Mouse (Mus musculus) kidney, adult 2 months (tissue): ENCODE measurements around the gene Lgr4. TPM values are rescaled to one million over a fixed set of nuclear protein-coding genes. Genes with fewer than 3 reads are reported as not detected.

Source experiments
- DNase-seq: peaks from one replicate; pipeline ENCODE4 v3.0.0; 2021
- H3K27ac ChIP-seq: fragments of 200-500 bp; 2 replicates; pipeline ENCODE4 v1.5.1; 2012; ENCODE audit warnings: low read depth, low read length, control low read depth, inconsistent platforms; ENCODE audit not compliant: insufficient read depth
- H3K27me3 ChIP-seq: fragments of 200-500 bp; replicated peaks from 2 replicates; pipeline ENCODE4 v1.6.1; 2012; ENCODE audit warnings: mild to moderate bottlenecking, moderate library complexity, low read length, inconsistent platforms; ENCODE audit not compliant: control insufficient read depth, insufficient read depth
- H3K36me3 ChIP-seq: fragments of 200-500 bp; 2 replicates; pipeline ENCODE4 v1.6.1; 2012; ENCODE audit warnings: mild to moderate bottlenecking, moderate library complexity, low read length, inconsistent platforms; ENCODE audit not compliant: control insufficient read depth, insufficient read depth
- H3K4me1 ChIP-seq: fragments of 200-500 bp; 2 replicates; pipeline ENCODE4 v1.6.1; 2011; ENCODE audit warnings: low read length; ENCODE audit not compliant: control insufficient read depth, insufficient read depth
- H3K4me3 ChIP-seq: fragments of 200-500 bp; 2 replicates; pipeline ENCODE4 v1.5.1; 2011; ENCODE audit warnings: mild to moderate bottlenecking, low read depth, low read length, control low read depth; ENCODE audit not compliant: insufficient read depth
- CTCF ChIP-seq: fragments of 200-500 bp; conservative IDR thresholded peaks from 2 replicates; pipeline ENCODE4 v1.5.1; 2011; ENCODE audit warnings: low read depth, mild to moderate bottlenecking, control low read depth, low read length, moderate library complexity, mixed read lengths; ENCODE audit not compliant: insufficient read depth, insufficient read length
- POLR2A ChIP-seq: fragments of 200-500 bp; IDR thresholded peaks from one replicate; pipeline ENCODE4 v1.6.1; 2011; ENCODE audit warnings: low read depth, low read length, control low read depth
- WGBS: fragments of 180-500 bp; shearing (Covaris S2); methylation state at CpG from one replicate; pipeline ENCODE4 v1.1.7; 2018; 5-methylcytosine and 5-hydroxymethylcytosine counted together
- polyA plus RNA-seq: library from polyadenylated mRNA; depleted of rRNA; stranded (reverse); fragments of >200 nt; gene quantifications from 2 replicates; pipeline ENCODE4 v1.2.3, GENCODE M21; 2012

The Lgr4 gene
- polyA plus RNA-seq, 1 experiment = 106 TPM

GRCm38 (mm10) chr2:109890597-109890996 is 26.9 kb upstream of the Lgr4 start, which contains the start of gene Lin7c:
Gene Lin7c (plus strand): TSS chr2:109890853.
- 0 out of 2 replicates have a peak, but pooled peaks cover 5% of the 10 kb centered on the region for H3K4me1 ChIP-seq
- H3K4me3 ChIP-seq = peak within 1 kb of the TSS; percentile 95
- no peak for TF ChIP-seq CTCF
- peak; percentile 93 for TF ChIP-seq POLR2A
- under 1% methylated on average over 42 of the region's 42 CpGs for WGBS
- DNase-seq = peak; percentile 97
- peak within 1 kb of the TSS; percentile 78 for H3K27ac ChIP-seq
- H3K36me3 ChIP-seq = peaks cover 4% of the 10 kb centered on the region; the same call in 1 of the 2 replicates
- H3K27me3 ChIP-seq = no peaks in the 10 kb centered on the region

- Histone ChIP-seq H3K4me3 (peak overlapping the region; percentile 95), H3K27me3 (no peaks in the 10 kb centered on the region), H3K27ac (peak overlapping the region; percentile 72), H3K4me1 (0 out of 2 replicates have a peak, but pooled peaks cover 5% of the 10 kb centered on the region), H3K36me3 (peaks cover 5% of the 10 kb centered on the region)
- TF ChIP-seq POLR2A (no peak), CTCF (no peak)
- DNase-seq = no peak
- under 1% methylated on average over 34 of the region's 34 CpGs for WGBS
These were observed 26.4 kb upstream of the Lgr4 start for GRCm38 (mm10) chr2:109891031-109891430.

GRCm38 (mm10) chr2:109891471-109891870 is 26.0 kb upstream of the Lgr4 start:
- TF ChIP-seq POLR2A (no peak), CTCF (no peak)
- Histone ChIP-seq H3K27me3 (no peaks in the 10 kb centered on the region), H3K36me3 (peaks cover 10% of the 10 kb centered on the region), H3K4me3 (peak overlapping the region; percentile 95), H3K27ac (peak overlapping the region; percentile 72), H3K4me1 (0 out of 2 replicates have a peak, but pooled peaks cover 5% of the 10 kb centered on the region)
- 10% methylated on average over 4 of the region's 4 CpGs for WGBS
- DNase-seq = peak; percentile 24

- no peak overlapping the region for H3K27ac ChIP-seq
- WGBS = 78% methylated on average over 7 of the region's 7 CpGs
These were observed 21.1 kb upstream of the Lgr4 start for GRCm38 (mm10) chr2:109896311-109896710.

GRCm38 (mm10) chr2:109902869-109903268 is 14.6 kb upstream of the Lgr4 start:
- no peak overlapping the region for H3K4me3 ChIP-seq
- no peak for DNase-seq
- no peak overlapping the region for H3K27ac ChIP-seq
- no peaks in the 10 kb centered on the region for H3K4me1 ChIP-seq
- TF ChIP-seq CTCF = no peak
- TF ChIP-seq POLR2A = no peak
- peaks cover 6% of the 10 kb centered on the region for H3K36me3 ChIP-seq
- H3K27me3 ChIP-seq = no peaks in the 10 kb centered on the region
- 56% methylated on average over 7 of the region's 7 CpGs for WGBS

More at GRCm38 (mm10) chr2:109896311-109896710, 21.1 kb upstream of the Lgr4 start:
- Histone ChIP-seq H3K4me1 (0 out of 2 replicates have a peak, but pooled peaks cover 5% of the 10 kb centered on the region), H3K36me3 (peaks cover 21% of the 10 kb centered on the region), H3K27me3 (no peaks in the 10 kb centered on the region), H3K4me3 (no peak overlapping the region)
- TF ChIP-seq POLR2A = no peak
- no peak for DNase-seq

GRCm38 (mm10) chr2:109904171-109904821 is 13.2 kb upstream of the Lgr4 start:
- TF ChIP-seq CTCF (peak; percentile 98), POLR2A (no peak)
- no peak overlapping the region for H3K4me3 ChIP-seq
- peaks cover 1% of the 10 kb centered on the region; the same call in 1 of the 2 replicates for H3K36me3 ChIP-seq
- WGBS = 0% methylated on average over 7 of the region's 7 CpGs
- H3K4me1 ChIP-seq = no peaks in the 10 kb centered on the region
- DNase-seq = peak; percentile 93
- H3K27ac ChIP-seq = no peak overlapping the region
- no peaks in the 10 kb centered on the region for H3K27me3 ChIP-seq

GRCm38 (mm10) chr2:109909122-109909521 is 8.3 kb upstream of the Lgr4 start:
- Histone ChIP-seq H3K4me1 (no peaks in the 10 kb centered on the region), H3K27ac (no peak overlapping the region), H3K4me3 (no peak overlapping the region), H3K27me3 (no peaks in the 10 kb centered on the region), H3K36me3 (no peaks in the 10 kb centered on the region)
- DNase-seq = no peak
- WGBS = 38% methylated on average over 2 of the region's 2 CpGs
- no peak for TF ChIP-seq CTCF
- no peak for TF ChIP-seq POLR2A

- no peaks in the 10 kb centered on the region for H3K27me3 ChIP-seq
- no peak for DNase-seq
- no peak overlapping the region for H3K4me3 ChIP-seq
- TF ChIP-seq CTCF = no peak
- H3K27ac ChIP-seq = no peak overlapping the region
- no peaks in the 10 kb centered on the region for H3K4me1 ChIP-seq
- H3K36me3 ChIP-seq = no peaks in the 10 kb centered on the region
- 92% methylated on average over 8 of the region's 8 CpGs for WGBS
These were observed 5.2 kb upstream of the Lgr4 start for GRCm38 (mm10) chr2:109912216-109912615.
